Mouse (Mus musculus) cerebellum, adult (tissue): Measurements from ENCODE around the gene Ints6l.
"Not testable (repeated sequence)": the region's sequence is repeated elsewhere in the genome, so short reads cannot be mapped to it uniquely, and the experiment has no call there.

Source experiments
- ATAC-seq: cut with Nextera tagmentation; 2 replicates; pipeline ENCODE4 v1.9.2; 2017; ENCODE audit warnings: mild to moderate bottlenecking, moderate library complexity, mixed read lengths; ENCODE audit not compliant: insufficient number of reproducible peaks, low FRiP score, low TSS enrichment

The Ints6l gene

GRCm38 (mm10) chrX:56497241-56497640 lies 42.6 kb downstream of the Ints6l start:
- no peak for ATAC-seq

GRCm38 (mm10) chrX:56524442-56524841 lies 69.8 kb downstream of the Ints6l start, which contains the start of gene Gm10477:
TSS of gene Gm10477 (plus strand) at chrX:56524742.
- ATAC-seq = not testable (repeated sequence)

GRCm38 (mm10) chrX:56531266-56531665 lies 76.6 kb downstream of the Ints6l start:
- no peak; the same call in 1 of the 2 replicates for ATAC-seq

GRCm38 (mm10) chrX:56537162-56537561 lies 82.5 kb downstream of the Ints6l start:
- ATAC-seq = no peak

GRCm38 (mm10) chrX:56549506-56549905 lies 94.8 kb downstream of the Ints6l start, which contains the start of gene Gm648:
TSS of gene Gm648 (minus strand) at chrX:56549606.
- ATAC-seq = no peak

- ATAC-seq = no peak
Observed at GRCm38 (mm10) chrX:56553584-56553983, 98.9 kb downstream of the Ints6l start.
